22 mouse cellular contexts compared by ENCODE assay signal in genomic region chr11:105152357-105152899, GRCm38 (mm10). TPM values are rescaled to one million over a fixed set of nuclear protein-coding genes. Genes with fewer than 3 reads are reported as not detected.
A peak's percentile ranks its signal among the peaks of the same experiment; 100 is the strongest.
DNase-seq lines count a peak whose midpoint lies in the region; ATAC-seq and TF ChIP-seq lines count a peak whose summit lies in the region.
"Had no signal": no experiment of that assay in that cellular context is flagged by ENCODE, and none has a peak within 500 bp of the region (broad histone marks: within the 10 kb centered on the region; RNA-seq: fewer than 3 reads in every experiment).

No protein-coding gene starts in this region.

- H3K27ac ChIP-seq in kidney, embryonic 15.5 days, result no peak overlapping the region
- H3K27ac ChIP-seq in kidney, adult 2 months (ENCODE audit: insufficient read depth, low read depth, low read length), result no peak overlapping the region
- H3K27ac ChIP-seq in liver, embryonic 16.5 days (ENCODE audit: low read length), result peak overlapping the region; percentile 96
- H3K27ac ChIP-seq: forebrain, embryonic 15.5 days; hindbrain, embryonic 15.5 days; midbrain, embryonic 13.5 days had no signal

- DNase-seq in kidney, adult 2 months, result no peak
- no peak for DNase-seq in frontal cortex, postnatal 14 days (ENCODE audit: low spot score in 2 of 2)
- no peak for DNase-seq in gastrocnemius, adult 18-20 months (ENCODE audit: low spot score)
- no peak for DNase-seq in kidney, postnatal 36 days
- no peak for DNase-seq in layer of hippocampus, postnatal 14 days (ENCODE audit: low spot score in 2 of 2)
- DNase-seq: adrenal gland, postnatal 25 days; cerebellum, adult 8-10 months; gastrocnemius, postnatal 25 days; left cerebral cortex, postnatal 4 days had no signal

- H3K36me3 ChIP-seq in kidney, embryonic 15.5 days, result no peaks in the 10 kb centered on the region
- H3K36me3 ChIP-seq in kidney, adult 2 months (ENCODE audit: control insufficient read depth, insufficient read depth, low read length), result no peaks in the 10 kb centered on the region
- H3K36me3 ChIP-seq in liver, embryonic 16.5 days (ENCODE audit: control insufficient read depth, insufficient read depth), result no peaks in the 10 kb centered on the region
- H3K36me3 ChIP-seq: forebrain, embryonic 15.5 days; heart, embryonic 15.5 days; hindbrain, embryonic 15.5 days; midbrain, embryonic 13.5 days had no signal

- no peak overlapping the region for H3K9ac ChIP-seq in kidney, embryonic 15.5 days
- H3K9ac ChIP-seq in liver, embryonic 16.5 days (ENCODE audit: low read depth, low read length), result peak overlapping the region; percentile 61
- H3K9ac ChIP-seq: forebrain, embryonic 15.5 days; heart, embryonic 15.5 days; hindbrain, embryonic 15.5 days had no signal

- no peak for TF ChIP-seq POLR2A in kidney, adult 2 months (IDR thresholded peaks at IDR 0.05; ENCODE audit: low read depth, low read length)

- H3K9me3 ChIP-seq in kidney, embryonic 15.5 days (replicated peaks), result no peaks in the 10 kb centered on the region
- no peaks in the 10 kb centered on the region for H3K9me3 ChIP-seq in liver, embryonic 16.5 days (replicated peaks; ENCODE audit: control insufficient read depth, low read length)
- H3K9me3 ChIP-seq: forebrain, embryonic 15.5 days; heart, embryonic 15.5 days; hindbrain, embryonic 15.5 days; midbrain, embryonic 13.5 days had no signal

- no peak for TF ChIP-seq CTCF in kidney, adult 2 months (conservative IDR thresholded peaks at IDR 0.05; ENCODE audit: insufficient read depth, insufficient read length, low read depth, low read length)

- H3K4me2 ChIP-seq in kidney, embryonic 15.5 days, result no peak overlapping the region
- peak overlapping the region; percentile 68 for H3K4me2 ChIP-seq in liver, embryonic 16.5 days (ENCODE audit: low read depth, low read length)

- 55% methylated on average over 11 of the region's 11 CpGs for WGBS in kidney, embryonic 15.5 days
- WGBS in kidney, adult 2 months, result 78% methylated on average over 11 of the region's 11 CpGs
- 22% methylated on average over 11 of the region's 11 CpGs for WGBS in liver, embryonic 16.5 days (ENCODE audit: insufficient replicate concordance)

- H3K4me3 ChIP-seq in kidney, embryonic 15.5 days (replicated peaks), result no peak overlapping the region
- no peak overlapping the region for H3K4me3 ChIP-seq in kidney, adult 2 months (ENCODE audit: insufficient read depth, low read depth, low read length)
- peak overlapping the region; percentile 38 for H3K4me3 ChIP-seq in liver, embryonic 16.5 days (ENCODE audit: low read depth, low read length)
- H3K4me3 ChIP-seq: forebrain, embryonic 15.5 days; heart, embryonic 15.5 days; hindbrain, embryonic 15.5 days; midbrain, embryonic 13.5 days had no signal

- ATAC-seq in kidney, embryonic 15.5 days (replicated peaks; ENCODE audit: low FRiP score), result peak; percentile 59
- peak; percentile 54 for ATAC-seq in common myeloid progenitor, adult 5-6 weeks (replicated peaks; ENCODE audit: low read depth, poor library complexity, severe bottlenecking)
- ATAC-seq in liver, embryonic 16.5 days (ENCODE audit: low read depth), result peak; percentile 86
- ATAC-seq: forebrain, embryonic 15.5 days had no signal

- H3K4me1 ChIP-seq in kidney, embryonic 15.5 days, result peaks cover 26% of the 10 kb centered on the region
- peaks cover 16% of the 10 kb centered on the region for H3K4me1 ChIP-seq in kidney, adult 2 months (ENCODE audit: control insufficient read depth, insufficient read depth, low read length)
- peaks cover 62% of the 10 kb centered on the region for H3K4me1 ChIP-seq in liver, embryonic 16.5 days (ENCODE audit: control insufficient read depth, low read depth, low read length)

- H3K27me3 ChIP-seq in kidney, embryonic 15.5 days, result no peaks in the 10 kb centered on the region
- H3K27me3 ChIP-seq in kidney, adult 2 months (replicated peaks; ENCODE audit: control insufficient read depth, insufficient read depth, low read length), result no peaks in the 10 kb centered on the region
- no peaks in the 10 kb centered on the region for H3K27me3 ChIP-seq in liver, embryonic 16.5 days (ENCODE audit: control insufficient read depth, insufficient read depth, low read depth, low read length)
- H3K27me3 ChIP-seq: forebrain, embryonic 15.5 days; heart, embryonic 15.5 days; hindbrain, embryonic 15.5 days; midbrain, embryonic 13.5 days had no signal

RNA-seq across cellular contexts. Expression of gene Gm10842, which starts 5.7 kb away (rescaled TPM):
- polyA plus RNA-seq in kidney, embryonic 15.5 days (2015; fragmentation: Nextera tagmentation; extraction: Ambion mirVana), result not detected in 2 replicates
- polyA plus RNA-seq in kidney, adult 2 months (2012; rRNA removed), result not detected in 2 replicates
- 6.4 TPM in 1 of 2 replicates, not detected in the other for total RNA-seq in common myeloid progenitor, adult 5-6 weeks (2017)
- not detected in 2 replicates for polyA plus RNA-seq in liver, embryonic 16.5 days (2015; fragmentation: Nextera tagmentation; extraction: Ambion mirVana)
- total RNA-seq in gastrocnemius, adult 18-20 months (2021), result not detected
- not detected for total RNA-seq in layer of hippocampus, postnatal 14 days (2021)
- total RNA-seq: adrenal gland, postnatal 25 days; gastrocnemius, postnatal 25 days; layer of hippocampus, postnatal 10 days; left cerebral cortex, postnatal 4 days had no signal
- polyA plus RNA-seq: embryonic facial prominence, embryonic 14.5 days; forebrain, embryonic 15.5 days; heart, embryonic 15.5 days; hindbrain, embryonic 15.5 days; kidney, embryonic 16.5 days; lung, embryonic 16.5 days; midbrain, embryonic 13.5 days; neural tube, embryonic 11.5 days; spleen, adult 2 months had no signal

RNA-seq across cellular contexts. Expression of gene Tlk2, which starts 26.2 kb away (rescaled TPM):
- 18.1 and 21.1 TPM in 2 replicates for polyA plus RNA-seq in kidney, embryonic 15.5 days (2015; fragmentation: Nextera tagmentation; extraction: Ambion mirVana)
- 15.1 and 15.4 TPM in 2 replicates for polyA plus RNA-seq in kidney, adult 2 months (2012; rRNA removed)
- 83.9 and 106 TPM in 2 replicates for total RNA-seq in common myeloid progenitor, adult 5-6 weeks (2017)
- polyA plus RNA-seq in liver, embryonic 16.5 days (2015; fragmentation: Nextera tagmentation; extraction: Ambion mirVana), result 5.5 and 6.6 TPM in 2 replicates
- total RNA-seq in gastrocnemius, adult 18-20 months (2021), result 10 to 100 TPM; 37.5 to 40.0 TPM
- total RNA-seq in layer of hippocampus, postnatal 14 days (2021), result 10 to 100 TPM; 43.0 to 52.2 TPM

RNA-seq across cellular contexts. Expression of gene Mettl2, which starts 26.2 kb away (rescaled TPM):
- polyA plus RNA-seq in kidney, embryonic 15.5 days (2015; fragmentation: Nextera tagmentation; extraction: Ambion mirVana), result 45.6 TPM in 2 replicates
- 9.5 and 9.7 TPM in 2 replicates for polyA plus RNA-seq in kidney, adult 2 months (2012; rRNA removed)
- total RNA-seq in common myeloid progenitor, adult 5-6 weeks (2017), result 27.3 and 33.8 TPM in 2 replicates
- 13.8 and 15.1 TPM in 2 replicates for polyA plus RNA-seq in liver, embryonic 16.5 days (2015; fragmentation: Nextera tagmentation; extraction: Ambion mirVana)
- 1 to 10 TPM; 7.4 to 7.7 TPM for total RNA-seq in gastrocnemius, adult 18-20 months (2021)
- 10 to 100 TPM; 17.5 to 18.5 TPM for total RNA-seq in layer of hippocampus, postnatal 14 days (2021)
